Mouse (Mus musculus): Measurements from ENCODE around the gene Lbhd1. TPM values are rescaled to one million over a fixed set of nuclear protein-coding genes. Genes with fewer than 3 reads are reported as not detected.

Lbhd1 gene
- total RNA-seq, 2 experiments from 2014 or later = 9.9 to 17.6 TPM

Other genes with a start within 250 kb of the Lbhd1 start
- gene Chrm1, start 219.9 kb upstream of the Lbhd1 start, total RNA-seq (2023) = under 1 TPM; 0.22 to 0.57 TPM
- 100 to 1,000 TPM; 121 to 124 TPM for gene Slc3a2, start 160.4 kb upstream of the Lbhd1 start, total RNA-seq (2023)
- 10 to 100 TPM; 20.6 to 29.3 TPM for gene Wdr74, start 147.9 kb upstream of the Lbhd1 start, total RNA-seq (2023)
- gene 1700092M07Rik, start 143.0 kb upstream of the Lbhd1 start, total RNA-seq (2023) = 1 to 10 TPM in 1 of 2 experiments, not detected in 1; 2.8 TPM
- gene Stx5a, start 142.3 kb upstream of the Lbhd1 start, total RNA-seq (2023) = 100 to 1,000 TPM; 125 to 152 TPM
- 100 to 1,000 TPM; 133 to 147 TPM for gene Nxf1, start 126.7 kb upstream of the Lbhd1 start, total RNA-seq (2023)
- 10 to 100 TPM; 20.5 to 24.1 TPM for gene Tmem223, start 112.7 kb upstream of the Lbhd1 start, total RNA-seq (2023)
- 10 to 100 TPM; 75.5 to 83.0 TPM for gene Tmem179b, start 109.3 kb upstream of the Lbhd1 start, total RNA-seq (2023)
- gene Taf6l, start 97.3 kb upstream of the Lbhd1 start, total RNA-seq (2023) = 10 to 100 TPM; 11.3 to 11.5 TPM
- 10 to 100 TPM; 45.1 to 45.9 TPM for gene Polr2g, start 85.2 kb upstream of the Lbhd1 start, total RNA-seq (2023)
- under 1 TPM; 0.79 to 0.98 TPM for gene Zbtb3, start 81.2 kb upstream of the Lbhd1 start, total RNA-seq (2023)
- 10 to 100 TPM; 20.3 to 24.7 TPM for gene Ttc9c, start 64.4 kb upstream of the Lbhd1 start, total RNA-seq (2023)
- 10 to 100 TPM; 89.7 to 97.5 TPM for gene Hnrnpul2, start 63.7 kb upstream of the Lbhd1 start, total RNA-seq (2023)
- 1 to 10 TPM; 3.5 to 7.8 TPM for gene AC129217.1, start 54.0 kb upstream of the Lbhd1 start, total RNA-seq (2023)
- 10 to 100 TPM; 55.1 to 64.1 TPM for gene Bscl2, start 46.3 kb upstream of the Lbhd1 start, total RNA-seq (2023)
- not detected for gene Gng3, start 44.5 kb upstream of the Lbhd1 start, total RNA-seq (2023)
- under 1 TPM; 0.20 to 0.36 TPM for gene Lrrn4cl, start 33.0 kb upstream of the Lbhd1 start, total RNA-seq (2023)
- gene Ubxn1, start 12.2 kb upstream of the Lbhd1 start, total RNA-seq (2023) = 10 to 100 TPM; 92.5 to 99.0 TPM
- gene Uqcc3, start 2.8 kb upstream of the Lbhd1 start, total RNA-seq (2023) = 10 to 100 TPM; 19.7 to 21.0 TPM
- gene Gm49403, start 198 bp downstream of the Lbhd1 start, total RNA-seq (2023) = not detected
- gene 1810009A15Rik, start 5.1 kb downstream of the Lbhd1 start, total RNA-seq (2023) = 10 to 100 TPM; 20.5 to 27.8 TPM
- gene Gm49416, start 5.2 kb downstream of the Lbhd1 start, total RNA-seq (2023) = 1 to 10 TPM; 6.1 to 8.2 TPM
- 10 to 100 TPM; 13.2 to 14.3 TPM for gene Ints5, start 9.3 kb downstream of the Lbhd1 start, total RNA-seq (2023)
- 10 to 100 TPM; 79.7 to 91.5 TPM for gene Ganab, start 14.3 kb downstream of the Lbhd1 start, total RNA-seq (2023)
- gene B3gat3, start 36.6 kb downstream of the Lbhd1 start, total RNA-seq (2023) = 10 to 100 TPM; 39.9 to 45.3 TPM
- gene Rom1, start 45.6 kb downstream of the Lbhd1 start, total RNA-seq (2023) = 1 to 10 TPM; 1.3 to 2.3 TPM
- 10 to 100 TPM; 48.3 to 52.7 TPM for gene Eml3, start 45.8 kb downstream of the Lbhd1 start, total RNA-seq (2023)
- gene Mta2, start 58.1 kb downstream of the Lbhd1 start, total RNA-seq (2023) = 100 to 1,000 TPM; 103 to 115 TPM
- 1 to 10 TPM; 6.4 to 9.1 TPM for gene Tut1, start 70.1 kb downstream of the Lbhd1 start, total RNA-seq (2023)
- gene Eef1g, start 83.3 kb downstream of the Lbhd1 start, total RNA-seq (2023) = 100 to 1,000 TPM; 127 to 130 TPM
- gene Ahnak, start 105.6 kb downstream of the Lbhd1 start, total RNA-seq (2023) = 100 to 1,000 TPM; 348 to 529 TPM
- gene Scgb1a1, start 204.2 kb downstream of the Lbhd1 start, total RNA-seq (2023) = not detected